Mouse (Mus musculus) MEL (cell line): ENCODE results near the gene Tmem266. TPM values are rescaled to one million over a fixed set of nuclear protein-coding genes. Genes with fewer than 3 reads are reported as not detected.

ENCODE experiments used
- DNase-seq: peaks from one replicate; pipeline ENCODE4 v3.0.0; 2011; ENCODE audit warnings: low read depth, low spot score
- H3K27ac ChIP-seq: 2 replicates; pipeline ENCODE4 v1.5.1; 2012; ENCODE audit warnings: low read depth, mild to moderate bottlenecking, control low read depth, low read length, moderate library complexity; ENCODE audit not compliant: control insufficient read depth
- H3K27me3 ChIP-seq, 2 experiments: fragments of 150-350 bp in 1 of 2; sonication (generic) in 1 of 2; 2 replicates each; pipeline ENCODE4 v1.6.1; 2012; ENCODE audit warnings: low read length in 2 of 2, mild to moderate bottlenecking in 2 of 2, improper control_type of control experiment in 1 of 2, moderate library complexity in 1 of 2; ENCODE audit not compliant: insufficient read depth in 2 of 2, control insufficient read depth in 1 of 2
- H3K36me3 ChIP-seq, 2 experiments: 2 replicates each; pipeline ENCODE4 v1.6.1; 2012 to 2014; ENCODE audit warnings: low read length in 2 of 2, improper control_type of control experiment in 1 of 2, inconsistent platforms in 1 of 2, mild to moderate bottlenecking in 1 of 2; ENCODE audit not compliant: insufficient read depth in 2 of 2, control insufficient read depth in 1 of 2
- H3K4me1 ChIP-seq, 2 experiments: fragments of 150-350 bp in 1 of 2; sonication (generic) in 1 of 2; 2 replicates each; pipeline ENCODE4 v1.6.1; 2012; ENCODE audit warnings: low read length in 2 of 2, improper control_type of control experiment in 1 of 2, mild to moderate bottlenecking in 1 of 2; ENCODE audit not compliant: insufficient read depth in 2 of 2, control insufficient read depth in 1 of 2
- H3K4me3 ChIP-seq, 2 experiments: fragments of 150-350 bp in 1 of 2; sonication (generic) in 1 of 2; 2 replicates each; pipeline ENCODE4 v1.5.1; 2012; ENCODE audit warnings: low read depth in 2 of 2, low read length in 2 of 2, mild to moderate bottlenecking in 2 of 2, moderate library complexity in 2 of 2, control low read depth in 1 of 2, improper control_type of control experiment in 1 of 2; ENCODE audit not compliant: control insufficient read depth in 1 of 2, insufficient read depth in 1 of 2
- H3K79me2 ChIP-seq: 2 replicates; pipeline ENCODE4 v1.6.1; 2012; ENCODE audit warnings: mild to moderate bottlenecking, low read length, moderate library complexity; ENCODE audit not compliant: control insufficient read depth, poor library complexity, insufficient read depth
- H3K9ac ChIP-seq: 2 replicates; pipeline ENCODE4 v1.6.1; 2012; ENCODE audit warnings: low read depth, mild to moderate bottlenecking, control low read depth, low read length, moderate library complexity; ENCODE audit not compliant: control insufficient read depth, poor library complexity, severe bottlenecking
- H3K9me3 ChIP-seq: fragments of 150-350 bp; sonication (generic); replicated peaks from 2 replicates; pipeline ENCODE4 v1.6.1; 2012; ENCODE audit warnings: mild to moderate bottlenecking, low read length, improper control_type of control experiment, moderate library complexity; ENCODE audit not compliant: insufficient read depth
- BHLHE40 ChIP-seq: IDR thresholded peaks from 2 replicates; pipeline ENCODE4 v1.6.1; 2012; ENCODE audit warnings: low read depth, mild to moderate bottlenecking, inconsistent platforms, low read length, improper control_type of control experiment, borderline replicate concordance
- CHD1 ChIP-seq: IDR thresholded peaks from 2 replicates; pipeline ENCODE4 v1.6.1; 2012; ENCODE audit warnings: low read depth, mild to moderate bottlenecking, inconsistent platforms, low read length, improper control_type of control experiment
- CTCF ChIP-seq, 3 experiments: IDR thresholded peaks in 2 of 3; conservative IDR thresholded peaks in 1 of 3; 2 replicates each; pipeline ENCODE4 v1.5.1; 2011 to 2012; ENCODE audit warnings: low read length in 3 of 3, low read depth in 2 of 3, mild to moderate bottlenecking in 2 of 3, improper control_type of control experiment in 1 of 3, inconsistent platforms in 1 of 3, mixed read lengths in 1 of 3, moderate library complexity in 1 of 3; ENCODE audit not compliant: control insufficient read depth in 1 of 3, insufficient read depth in 1 of 3, poor library complexity in 1 of 3, severe bottlenecking in 1 of 3
- ELF1 ChIP-seq: IDR thresholded peaks from 2 replicates; pipeline ENCODE4 v1.6.1; 2014; ENCODE audit warnings: low read depth, mild to moderate bottlenecking, inconsistent platforms, low read length, improper control_type of control experiment, moderate library complexity
- ETS1 ChIP-seq: IDR thresholded peaks from 2 replicates; pipeline ENCODE4 v1.6.1; 2012; ENCODE audit warnings: low read depth, mild to moderate bottlenecking, inconsistent platforms, low read length, improper control_type of control experiment, moderate library complexity
- JUND ChIP-seq: IDR thresholded peaks from 2 replicates; pipeline ENCODE4 v1.6.1; 2011; ENCODE audit warnings: low read depth, mild to moderate bottlenecking, improper control_type of control experiment, low read length
- MAX ChIP-seq: IDR thresholded peaks from 2 replicates; pipeline ENCODE4 v1.6.1; 2011; ENCODE audit warnings: low read length, improper control_type of control experiment
- MAZ ChIP-seq: IDR thresholded peaks from 2 replicates; pipeline ENCODE4 v1.6.1; 2012; ENCODE audit warnings: low read depth, mild to moderate bottlenecking, inconsistent platforms, low read length, improper control_type of control experiment
- MEF2A ChIP-seq: IDR thresholded peaks from 2 replicates; pipeline ENCODE4 v1.6.1; 2014; ENCODE audit warnings: low read depth, mild to moderate bottlenecking, inconsistent platforms, low read length, improper control_type of control experiment; ENCODE audit not compliant: poor library complexity, insufficient replicate concordance, severe bottlenecking; ENCODE audit errors: extremely low read depth
- MYB ChIP-seq: IDR thresholded peaks from 2 replicates; pipeline ENCODE4 v1.6.1; 2011; ENCODE audit warnings: mild to moderate bottlenecking, low read depth, low read length, improper control_type of control experiment
- MYC ChIP-seq: IDR thresholded peaks from 2 replicates; pipeline ENCODE4 v1.6.1; 2011; ENCODE audit warnings: low read depth, mild to moderate bottlenecking, low read length, improper control_type of control experiment, moderate library complexity
- NRF1 ChIP-seq: IDR thresholded peaks from 2 replicates; pipeline ENCODE4 v1.6.1; 2014; ENCODE audit warnings: low read depth, mild to moderate bottlenecking, inconsistent platforms, low read length, improper control_type of control experiment, moderate library complexity; ENCODE audit not compliant: poor library complexity, insufficient read depth, severe bottlenecking
- POLR2AphosphoS2 ChIP-seq: IDR thresholded peaks from 2 replicates; pipeline ENCODE4 v1.6.1; 2011; ENCODE audit warnings: low read length, improper control_type of control experiment
- RAD21 ChIP-seq: IDR thresholded peaks from 2 replicates; pipeline ENCODE4 v1.6.1; 2011; ENCODE audit warnings: mild to moderate bottlenecking, low read depth, low read length, improper control_type of control experiment
- RCOR1 ChIP-seq: IDR thresholded peaks from 2 replicates; pipeline ENCODE4 v1.6.1; 2012; ENCODE audit warnings: low read depth, mild to moderate bottlenecking, inconsistent platforms, low read length, improper control_type of control experiment
- SMC3 ChIP-seq: IDR thresholded peaks from 2 replicates; pipeline ENCODE4 v1.6.1; 2011; ENCODE audit warnings: low read depth, low read length, improper control_type of control experiment
- TAL1 ChIP-seq: IDR thresholded peaks from 2 replicates; pipeline ENCODE4 v1.6.1; 2012; ENCODE audit warnings: mild to moderate bottlenecking, inconsistent platforms, low read length, moderate library complexity, mixed read lengths
- ZMIZ1 ChIP-seq: IDR thresholded peaks from 2 replicates; pipeline ENCODE4 v1.6.1; 2012; ENCODE audit warnings: low read depth, mild to moderate bottlenecking, inconsistent platforms, low read length, improper control_type of control experiment, moderate library complexity
- polyA plus RNA-seq, 2 experiments: library from polyadenylated mRNA; stranded (reverse) in 1 of 2; unstranded in 1 of 2; fragments of >175 nt in 1 of 2; fragments of >200 nt in 1 of 2; gene quantifications; 2 replicates each; pipeline versions ENCODE4 v1.2.1 to v1.2.4; 2012; ENCODE audit warnings: low replicate concordance in 2 of 2, low read depth in 1 of 2; ENCODE audit not compliant: insufficient read length in 2 of 2, insufficient read depth in 1 of 2, missing spikeins in 1 of 2
- total RNA-seq: library from RNA; depleted of rRNA; stranded (reverse); fragments of 300-350 nt; gene quantifications from 2 replicates; pipeline ENCODE4 v1.2.3, GENCODE M21; 2012

The Tmem266 gene
- total and polyA plus RNA-seq, 3 experiments, result not detected

- no peaks in the 10 kb centered on the region; a peak in 1 of 4 replicates for H3K27me3 ChIP-seq
- H3K79me2 ChIP-seq, result no peaks in the 10 kb centered on the region
- H3K9me3 ChIP-seq, result no peaks in the 10 kb centered on the region
- TF ChIP-seq ZMIZ1, result no peak
- TF ChIP-seq ELF1, result no peak
- no peak for TF ChIP-seq POLR2AphosphoS2
- no peak for TF ChIP-seq RAD21
- TF ChIP-seq CHD1, result no peak
- no peak for TF ChIP-seq MEF2A
- no peak for TF ChIP-seq TAL1
- no peak for TF ChIP-seq JUND
- TF ChIP-seq, all 39 proteins: peak for 0
- Histone ChIP-seq H3K4me3 (no peak overlapping the region), H3K9ac (no peak overlapping the region), H3K4me1 (peaks cover 0 to 8% of the 10 kb centered on the region in 2 experiments; a peak in 2 of 4 replicates), H3K27ac (no peak overlapping the region), H3K36me3 (no peaks in the 10 kb centered on the region)
- no peak for DNase-seq
These were observed 97.0 kb downstream of the Tmem266 start for GRCm38 (mm10) chr9:55423451-55424424.

- Histone ChIP-seq H3K4me1 (no peaks in the 10 kb centered on the region), H3K36me3 (no peaks in the 10 kb centered on the region), H3K9ac (no peak overlapping the region), H3K27me3 (no peaks in the 10 kb centered on the region; a peak in 1 of 4 replicates), H3K9me3 (no peaks in the 10 kb centered on the region), H3K27ac (no peak overlapping the region), H3K79me2 (no peaks in the 10 kb centered on the region), H3K4me3 (no peak overlapping the region)
- DNase-seq, result no peak
- no peak for TF ChIP-seq TAL1
- TF ChIP-seq CHD1, result no peak
- no peak for TF ChIP-seq MAX
- TF ChIP-seq RCOR1, result no peak
- TF ChIP-seq SMC3, result no peak
- TF ChIP-seq BHLHE40, result no peak
- TF ChIP-seq NRF1, result no peak
- no peak for TF ChIP-seq ETS1
- no peak for TF ChIP-seq MYC
- no peak for TF ChIP-seq CTCF (IDR thresholded peaks at IDR 0.05 in 2 of 3, conservative IDR thresholded peaks at IDR 0.05 in 1 of 3; ENCODE audit: control insufficient read depth in 1 of 3, insufficient read depth in 1 of 3, low read depth in 2 of 3, low read length in 3 of 3, poor library complexity in 1 of 3, severe bottlenecking in 1 of 3)
- no peak for TF ChIP-seq MAZ
- no peak for TF ChIP-seq MYB
These were observed 98.6 kb downstream of the Tmem266 start for GRCm38 (mm10) chr9:55425271-55425810.
